Mouse (Mus musculus): ENCODE data around the gene A830031A19Rik.

A830031A19Rik gene

DNA sequence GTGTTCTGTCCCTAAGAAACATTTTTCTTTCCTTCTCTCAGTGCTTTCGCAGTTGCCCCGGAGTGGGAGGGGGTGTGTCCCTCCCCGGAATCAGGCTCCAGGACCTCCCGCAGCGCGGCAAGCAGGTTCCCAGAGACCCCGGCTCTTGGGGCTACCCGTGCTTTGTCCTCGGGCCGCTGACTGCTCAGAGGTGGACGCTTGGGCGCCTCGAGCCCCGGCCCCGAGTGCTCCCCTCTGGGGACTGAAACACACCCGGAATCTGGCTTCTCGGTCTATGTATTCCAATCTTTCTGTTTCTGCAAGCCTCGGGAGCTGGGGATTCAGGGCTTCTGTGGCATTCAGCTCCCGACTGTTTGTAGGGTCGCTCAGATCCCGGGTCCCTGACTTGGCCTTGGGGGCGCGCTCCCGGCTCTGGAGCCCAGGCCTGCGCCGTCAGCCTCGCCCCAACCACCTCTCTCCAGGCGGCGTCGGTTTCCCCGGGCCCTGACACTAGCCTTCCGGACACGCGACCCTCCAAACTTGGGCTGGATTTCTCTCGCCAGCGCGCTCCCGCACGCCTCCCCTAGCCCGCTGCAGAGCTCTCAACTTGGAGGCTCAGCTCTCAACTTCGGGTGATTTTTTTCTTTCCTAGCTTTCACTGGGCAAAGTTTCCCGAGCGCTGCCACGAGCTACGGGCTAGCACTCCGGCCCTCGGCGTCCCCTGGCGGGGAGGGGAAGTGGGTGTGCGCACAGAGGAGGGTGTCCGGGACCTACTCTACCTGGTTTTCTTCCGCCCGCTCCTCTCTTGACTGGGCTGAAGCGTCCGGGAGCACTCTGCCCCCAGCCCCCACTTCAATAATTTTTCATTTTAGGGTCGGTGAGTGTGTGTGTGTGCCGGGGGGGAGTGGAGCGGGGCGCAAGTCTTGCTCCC, 2.2 kb upstream of the A830031A19Rik start:
- WGBS = 1% methylated on average over 59 of the region's 59 CpGs

DNA sequence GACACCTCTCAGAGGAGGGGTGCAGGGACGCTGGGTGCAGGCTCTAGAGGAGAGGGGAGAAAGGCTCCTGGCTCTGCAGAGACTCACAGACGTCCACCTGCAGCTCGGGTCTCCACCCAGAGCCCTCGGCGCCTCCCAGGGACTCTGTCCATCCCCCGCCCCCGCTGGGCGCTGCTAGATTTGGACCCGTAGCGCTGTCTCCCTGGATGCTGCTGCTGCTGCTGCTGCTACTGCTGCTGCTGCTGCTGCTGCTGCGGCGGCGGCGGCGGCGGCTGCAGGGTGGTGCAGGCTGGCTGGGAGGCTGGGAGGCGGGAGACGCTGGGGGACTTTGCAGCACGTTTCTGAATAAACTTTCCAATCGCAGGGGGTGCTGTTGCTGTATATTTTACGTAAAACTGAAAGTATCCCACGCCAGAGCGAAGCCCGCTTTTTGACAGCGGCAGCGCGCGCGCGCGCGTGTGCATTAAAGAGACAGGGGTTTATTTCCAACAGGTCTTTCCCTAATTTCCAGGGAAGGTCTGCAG, 1.3 kb upstream of the A830031A19Rik start:
- WGBS = under 1% methylated on average over 32 of the region's 32 CpGs

DNA sequence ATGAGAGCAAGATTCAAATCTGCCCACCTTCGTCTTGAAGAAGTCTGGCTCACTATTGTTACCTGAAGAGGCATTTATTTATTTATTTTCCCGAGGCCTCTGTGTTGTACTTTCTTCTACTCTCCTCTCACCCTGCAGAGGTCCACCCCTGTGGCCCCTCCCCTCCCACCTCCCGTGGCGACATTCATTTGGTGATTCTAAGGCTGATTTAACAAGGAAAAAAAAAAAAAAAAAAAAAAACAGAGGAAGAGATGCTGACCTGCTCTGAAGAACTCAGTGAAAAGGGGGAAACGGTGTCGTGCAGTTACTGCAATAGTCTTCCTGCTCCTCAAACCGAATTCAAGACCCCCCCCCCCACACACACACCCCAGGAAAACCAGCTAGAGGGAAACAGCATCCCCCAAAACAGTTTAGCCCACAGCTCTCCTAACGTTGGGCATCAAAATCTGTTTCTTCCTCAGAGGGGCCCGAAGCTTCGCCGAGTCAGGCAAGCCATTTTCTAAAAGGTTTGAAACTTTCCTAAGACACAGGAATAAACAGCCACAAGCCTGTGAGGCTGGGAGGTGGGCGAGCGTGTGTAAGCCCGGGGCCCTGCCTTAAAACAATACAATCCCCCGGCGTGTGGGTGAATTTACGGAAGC, 752 bp upstream of the A830031A19Rik start:
- 1% methylated on average over 17 of the region's 17 CpGs for WGBS

DNA sequence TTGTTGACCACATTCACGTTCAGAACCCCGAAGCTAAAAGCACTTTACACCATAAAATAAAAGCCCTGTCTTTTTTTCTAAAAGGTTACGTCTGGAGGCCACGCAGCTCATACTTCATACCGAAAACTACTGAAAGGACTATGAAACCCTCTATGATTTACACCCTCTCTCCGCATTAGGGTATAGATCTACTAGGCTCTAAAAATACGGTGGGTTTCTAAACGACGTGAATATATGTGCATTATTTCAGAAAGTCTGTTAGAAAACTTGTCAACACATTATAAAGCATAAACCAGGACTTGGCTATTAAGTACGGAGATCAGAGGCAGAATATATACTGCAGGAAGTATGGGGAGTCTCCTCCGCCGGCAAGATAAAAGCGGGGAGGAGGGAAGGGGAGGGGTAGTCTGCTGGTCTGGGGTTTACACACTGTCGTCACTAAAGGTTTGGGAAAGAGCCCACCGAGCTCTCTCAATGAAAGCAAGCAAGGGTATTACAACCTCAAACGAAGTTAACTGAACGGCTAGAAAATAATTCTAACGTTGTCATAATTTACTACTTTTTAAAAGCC, 748 bp downstream of the A830031A19Rik start:
- 6% methylated on average over 18 of the region's 18 CpGs for WGBS

DNA sequence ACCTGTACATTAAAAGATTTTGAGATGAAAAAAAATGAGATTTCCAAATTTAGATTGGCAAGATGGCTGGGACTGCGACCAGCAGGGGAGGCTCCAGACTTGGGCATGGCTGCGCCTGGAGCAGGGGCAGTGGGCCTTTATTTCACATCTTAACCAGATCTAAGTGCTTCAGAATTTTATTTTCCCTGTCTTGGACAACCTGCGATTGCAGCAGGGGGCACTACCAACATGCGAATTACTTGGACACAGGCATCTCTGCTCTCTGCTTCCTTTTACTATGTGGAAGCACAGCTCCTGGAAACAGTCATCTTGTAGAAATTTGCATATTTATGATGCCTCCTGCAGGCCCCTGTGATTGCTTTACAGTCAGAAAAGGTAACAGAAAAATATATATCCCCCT, 9.5 kb downstream of the A830031A19Rik start:
- whole genome bisulfite sequencing = 30% methylated on average over 4 of the region's 4 CpGs

DNA sequence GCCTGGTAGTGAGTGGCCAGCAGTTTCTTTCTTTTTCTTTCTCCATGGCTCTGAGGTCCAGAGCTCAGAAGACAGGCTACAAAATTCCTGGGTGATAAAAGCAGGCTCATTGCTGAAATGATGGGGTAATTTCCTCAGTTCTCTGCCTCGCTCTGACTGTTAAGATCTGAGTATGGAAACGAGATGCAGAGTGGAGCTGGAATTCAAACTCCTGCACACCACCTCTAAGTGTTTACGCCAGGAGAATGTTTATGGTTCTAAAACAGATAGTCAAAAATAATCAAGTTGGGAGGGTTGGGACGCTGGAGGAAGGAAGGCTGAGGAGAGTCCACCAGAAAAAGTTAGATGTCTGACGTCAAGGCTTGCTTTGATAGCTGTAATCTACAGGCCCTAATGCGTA, 10.6 kb downstream of the A830031A19Rik start:
- 54% methylated on average over 6 of the region's 6 CpGs for WGBS

DNA sequence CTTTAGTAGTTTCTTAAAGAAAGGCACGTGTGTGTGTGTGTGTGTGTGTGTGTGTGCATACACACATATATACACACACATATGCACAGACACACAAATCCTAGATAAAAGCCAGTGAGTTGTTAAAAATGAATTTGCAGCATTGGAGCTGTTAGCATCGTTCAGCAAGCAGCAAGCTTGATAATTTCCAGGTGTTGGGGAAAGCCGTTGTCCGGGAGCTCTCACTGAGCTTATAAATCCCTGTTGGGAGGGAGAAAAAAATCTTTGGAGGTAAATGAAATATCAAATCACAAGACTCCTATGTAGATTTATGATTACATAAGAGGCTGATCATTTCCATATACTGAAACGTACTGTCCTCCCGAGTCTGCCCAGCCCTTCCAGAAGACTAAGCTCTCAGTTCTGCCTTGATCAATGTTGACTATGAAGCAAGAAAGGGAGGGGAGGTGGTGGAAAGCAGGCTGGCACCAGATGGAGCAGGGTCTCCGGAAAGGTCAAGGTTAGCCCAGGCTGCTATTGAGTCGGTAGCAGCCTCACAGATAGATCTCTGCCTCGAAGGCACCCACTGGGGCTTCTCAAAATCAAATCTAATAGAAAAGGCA, 12.3 kb downstream of the A830031A19Rik start:
- WGBS = 41% methylated on average over 9 of the region's 9 CpGs

DNA sequence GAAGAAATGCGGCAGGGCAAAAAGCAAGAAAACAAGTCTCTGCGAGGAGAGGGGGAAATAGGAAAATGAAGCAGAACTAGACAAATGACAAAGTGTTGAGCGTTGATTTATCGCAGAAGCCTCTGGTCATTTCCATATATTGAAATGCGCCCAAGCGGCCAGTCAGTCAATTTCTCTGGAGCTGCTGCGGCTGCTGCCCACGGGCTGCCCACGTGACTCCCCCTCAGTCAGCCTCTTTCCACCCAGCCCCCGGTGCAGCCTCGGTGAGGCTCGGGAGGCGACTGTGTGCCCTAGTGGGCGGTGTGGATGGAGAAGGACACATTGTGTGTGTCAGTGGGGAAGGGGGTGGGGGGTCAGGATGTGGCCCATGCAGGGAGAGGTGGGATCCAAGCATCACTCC, 13.0 kb downstream of the A830031A19Rik start:
- under 1% methylated on average over 14 of the region's 14 CpGs for WGBS

DNA sequence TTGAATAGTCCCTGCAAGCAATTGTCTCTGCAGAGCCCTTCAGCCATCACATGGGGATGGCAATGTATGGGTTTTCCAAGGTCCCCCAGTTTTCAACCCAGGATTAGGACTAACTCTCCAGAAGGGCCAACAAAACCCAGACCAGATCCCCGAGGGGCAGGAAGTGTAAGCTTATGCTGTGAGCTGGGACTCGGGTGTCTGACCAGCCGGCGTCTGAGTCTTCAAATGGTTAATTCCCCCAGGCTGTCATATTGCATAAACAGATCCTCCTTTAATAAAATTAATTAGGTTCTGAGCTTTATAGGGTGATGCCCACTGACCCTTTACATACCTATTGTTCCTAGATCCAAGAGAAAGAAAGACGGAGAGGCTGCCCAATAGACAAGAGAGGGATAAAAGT, 14.4 kb downstream of the A830031A19Rik start:
- whole genome bisulfite sequencing = 29% methylated on average over 5 of the region's 5 CpGs

DNA sequence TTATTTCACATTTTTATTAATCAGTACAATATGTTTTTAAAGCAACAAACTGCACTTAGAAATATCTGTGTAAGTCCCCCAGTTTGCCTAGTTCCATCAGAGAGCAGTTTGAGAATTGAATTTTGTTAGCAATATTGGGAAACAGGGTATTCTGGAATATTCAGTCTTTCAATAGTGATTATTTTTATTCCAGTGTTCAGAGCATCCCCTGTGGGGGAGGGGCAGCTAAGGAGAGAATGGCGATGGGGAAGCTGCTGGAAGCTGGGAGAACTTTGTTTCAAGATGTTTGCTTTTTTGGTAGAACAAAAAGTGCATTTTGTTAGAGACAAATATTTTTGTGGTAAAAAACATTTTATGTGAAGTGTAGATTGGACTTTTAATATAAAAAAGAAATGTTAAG, 15.7 kb downstream of the A830031A19Rik start:
- WGBS = 21% methylated on average over 1 of the region's 1 CpGs

DNA sequence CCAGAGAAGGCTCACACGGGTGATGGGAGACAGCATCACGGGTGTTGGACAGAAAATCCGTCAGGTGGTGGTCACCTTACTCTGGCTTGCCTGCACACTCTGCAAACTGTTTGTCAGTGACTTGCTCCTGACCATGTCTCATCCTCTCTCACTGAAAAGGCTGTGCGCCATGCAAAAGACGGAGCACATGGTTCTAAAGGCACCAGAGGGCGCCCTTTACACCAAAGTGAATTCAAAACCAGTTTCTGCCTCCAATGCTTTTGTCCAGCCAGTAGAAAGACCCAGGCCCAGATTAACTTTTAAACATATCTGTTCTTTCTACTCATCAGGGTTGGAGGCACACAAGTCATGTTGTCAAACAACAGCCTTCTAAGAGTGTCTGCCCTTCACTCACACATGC, 22.0 kb downstream of the A830031A19Rik start:
- 76% methylated on average over 6 of the region's 6 CpGs for WGBS

DNA sequence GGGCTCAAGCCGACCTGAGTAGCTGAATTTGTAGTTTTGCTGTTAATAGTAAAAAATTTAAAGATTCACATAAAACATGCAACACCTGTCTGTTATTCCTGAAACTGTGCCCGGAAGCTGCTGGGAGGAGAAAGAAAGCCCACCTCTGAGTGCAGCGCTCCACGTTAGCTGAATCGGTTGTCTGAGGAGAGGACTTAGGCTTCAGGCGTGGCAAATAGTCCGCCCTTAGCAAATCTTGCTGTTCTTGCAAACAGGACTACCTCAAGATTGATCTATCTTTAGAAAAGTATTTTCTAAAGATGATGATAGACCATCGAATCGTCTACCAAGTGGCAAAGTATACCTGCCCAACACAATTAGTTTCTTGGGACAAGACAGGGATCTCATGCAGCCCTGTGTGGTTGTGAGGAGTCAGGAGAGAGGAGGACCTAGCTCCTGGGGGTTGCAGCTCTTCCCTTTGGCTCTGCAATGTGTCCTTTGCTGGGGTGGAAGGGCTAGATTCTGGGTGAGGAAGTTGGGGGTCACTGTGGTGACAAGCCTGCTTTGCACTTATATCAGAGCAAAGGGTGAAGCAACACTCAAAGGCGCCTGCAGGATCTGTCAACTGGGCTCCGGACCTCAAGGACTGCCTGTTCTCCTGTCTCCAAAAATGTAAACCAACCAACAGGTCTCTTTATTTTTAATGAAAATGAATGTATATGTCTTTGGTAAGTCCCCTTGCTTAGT, 24.7 kb downstream of the A830031A19Rik start:
- WGBS = 74% methylated on average over 11 of the region's 11 CpGs

DNA sequence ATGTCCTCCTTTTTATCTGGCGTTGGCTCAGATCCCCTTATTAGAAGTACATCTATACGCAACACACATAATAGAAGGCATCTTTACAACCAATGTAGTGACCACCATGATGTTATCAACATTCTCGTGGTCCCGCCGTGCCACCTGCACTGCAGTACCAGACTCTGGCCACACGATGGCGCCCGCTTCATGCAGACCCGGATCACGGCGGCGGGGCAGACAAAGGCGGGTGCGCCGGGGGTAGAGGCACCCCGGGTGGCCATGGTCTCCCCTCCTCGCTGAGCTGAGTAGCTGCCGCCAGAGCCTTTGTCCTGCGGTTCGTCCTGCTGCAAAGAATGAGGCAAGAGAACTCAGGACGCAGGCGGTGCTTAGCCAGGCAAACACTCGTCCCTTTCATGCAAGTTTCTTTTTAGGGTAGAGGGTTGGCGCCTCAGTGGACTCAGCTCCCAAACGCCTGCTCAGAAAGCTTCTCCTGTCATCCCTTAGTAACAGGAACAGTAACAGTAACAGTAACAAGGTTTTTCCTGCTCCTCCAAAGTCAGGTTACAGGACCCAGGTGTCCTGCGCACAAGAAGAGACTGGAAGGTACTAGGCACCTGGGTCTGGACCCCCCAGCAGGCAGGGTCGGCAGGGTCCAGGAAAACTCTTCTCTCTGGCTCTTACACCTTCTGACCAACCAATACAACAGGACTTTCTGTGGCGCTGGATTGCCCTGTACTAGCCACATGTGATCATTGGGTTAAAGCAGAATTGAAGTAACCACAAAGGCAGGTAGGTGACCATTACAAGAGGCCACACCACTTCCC, 25.4 kb downstream of the A830031A19Rik start:
- WGBS = 5% methylated on average over 28 of the region's 28 CpGs

DNA sequence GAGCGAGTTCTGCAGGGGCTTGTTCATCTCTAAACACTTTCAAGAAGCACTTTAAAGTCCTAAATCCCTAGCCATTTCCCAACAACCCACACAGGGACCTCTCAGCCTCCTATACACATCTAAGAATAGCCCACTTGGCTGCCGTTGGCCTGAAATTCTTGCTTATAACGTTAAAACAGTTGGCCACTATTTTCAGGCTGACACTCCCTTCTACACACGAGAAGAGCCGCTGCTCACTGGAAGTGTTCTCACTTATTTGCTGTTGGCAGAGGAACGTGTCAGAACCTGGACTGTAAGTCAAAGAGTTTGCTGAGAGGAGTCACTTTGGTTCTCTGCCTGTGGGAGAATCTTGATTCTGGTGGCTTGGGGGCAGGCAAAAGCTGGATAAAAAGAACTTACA, 30.8 kb downstream of the A830031A19Rik start:
- 33% methylated on average over 6 of the region's 6 CpGs for WGBS

DNA sequence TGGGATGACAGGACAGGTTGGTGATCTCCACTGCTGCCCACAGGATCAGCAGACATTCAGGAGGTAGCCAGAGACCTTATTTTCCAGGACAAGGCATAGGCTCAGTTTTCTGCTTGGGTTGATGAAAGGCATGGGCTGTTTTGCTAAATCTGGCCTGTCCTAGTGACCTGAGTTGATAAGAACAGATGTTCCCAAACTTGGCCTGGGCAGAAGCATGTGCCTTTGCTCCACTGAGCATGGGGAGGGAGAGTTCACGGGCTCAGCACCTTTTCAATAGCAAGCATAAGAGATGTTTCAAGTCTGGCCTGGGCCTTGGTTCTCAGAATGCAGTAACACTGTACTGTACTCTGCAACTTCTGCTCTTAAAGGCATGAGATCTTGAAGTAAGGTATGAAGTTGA, 54.1 kb downstream of the A830031A19Rik start:
- 78% methylated on average over 1 of the region's 1 CpGs for WGBS

DNA sequence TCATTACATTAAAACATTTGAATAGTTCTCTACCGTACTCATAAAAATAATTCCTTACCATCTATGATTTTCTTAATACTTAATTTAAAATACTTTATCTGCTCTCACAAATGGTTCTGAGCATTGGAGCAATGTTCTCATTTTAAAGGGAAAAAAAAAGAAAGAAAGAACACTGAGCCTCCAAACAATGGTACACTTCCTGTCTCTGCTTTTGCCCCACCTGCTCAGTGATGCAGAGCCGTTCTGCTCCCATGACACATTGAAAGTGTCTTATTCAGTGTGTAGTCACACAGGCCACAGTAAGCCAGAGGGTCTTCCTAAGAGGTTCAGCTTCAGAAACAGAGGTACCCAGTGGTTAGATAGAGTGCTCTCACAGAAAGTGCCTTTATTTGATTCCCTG, 56.1 kb downstream of the A830031A19Rik start:
- 71% methylated on average over 2 of the region's 2 CpGs for WGBS

DNA sequence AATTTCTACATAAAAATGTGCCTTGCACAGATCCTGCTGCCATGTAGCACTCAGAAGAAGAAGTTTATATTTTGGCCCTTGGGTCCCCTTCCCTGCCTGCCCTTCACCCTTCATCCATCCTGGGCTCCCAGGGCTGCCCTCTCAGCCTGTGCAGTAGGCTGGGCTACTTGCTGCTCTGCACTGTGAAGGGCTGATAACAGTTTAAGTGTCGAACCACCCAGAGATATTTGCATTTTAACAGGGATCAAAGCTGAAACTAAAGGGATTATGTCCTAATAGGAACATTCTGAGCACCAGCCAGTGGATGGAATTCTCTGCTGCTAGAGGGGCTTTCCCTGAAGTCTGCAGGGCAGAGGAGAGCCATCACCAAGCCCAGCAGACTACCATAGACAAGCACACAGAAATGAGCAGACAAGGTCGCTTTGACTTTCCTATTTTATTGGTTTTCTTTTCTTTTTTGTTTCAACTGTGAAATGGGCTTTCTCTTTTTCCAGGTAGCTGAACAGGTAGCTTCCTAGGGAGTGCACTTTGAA, 58.1 kb downstream of the A830031A19Rik start:
- 58% methylated on average over 2 of the region's 2 CpGs for WGBS

DNA sequence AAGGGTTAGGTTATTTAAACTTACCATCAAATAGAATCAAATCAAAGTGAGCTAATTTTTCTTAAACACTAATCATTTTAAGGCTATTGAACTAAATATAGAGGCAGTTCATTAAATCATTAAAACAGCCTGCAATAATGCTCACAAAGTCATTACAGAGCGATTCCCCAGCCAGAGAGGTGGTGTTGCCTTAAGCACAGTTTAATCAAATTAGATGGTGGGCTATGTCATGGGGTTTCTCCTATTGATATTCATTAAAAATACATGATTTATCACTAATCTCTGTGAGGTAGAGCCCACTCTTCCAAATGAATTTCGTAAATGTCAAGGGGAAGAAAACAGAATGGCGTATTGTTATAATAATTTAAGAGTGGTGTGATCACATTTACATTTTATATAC, 58.8 kb downstream of the A830031A19Rik start:
- WGBS = 92% methylated on average over 3 of the region's 3 CpGs

DNA sequence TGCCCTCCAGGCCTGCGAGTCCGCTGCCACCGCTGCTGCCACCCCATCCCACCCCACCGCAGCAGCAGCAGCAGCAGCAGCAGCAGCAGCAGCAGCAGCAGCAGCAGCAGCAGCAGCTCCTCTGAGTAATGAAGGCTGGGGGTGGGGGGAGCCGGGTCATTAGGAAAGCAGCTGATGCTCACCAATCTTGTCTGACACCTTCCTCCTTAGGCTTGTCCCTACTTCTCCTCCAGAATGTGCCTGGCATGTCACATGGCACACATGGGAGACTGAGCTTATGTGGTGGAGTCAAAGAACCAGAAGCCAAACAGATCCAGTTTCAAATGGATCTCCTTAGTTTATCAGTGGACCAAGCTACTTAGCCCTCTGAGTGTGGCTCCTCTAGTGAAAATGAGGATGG, 60.2 kb downstream of the A830031A19Rik start:
- WGBS = 90% methylated on average over 5 of the region's 5 CpGs

DNA sequence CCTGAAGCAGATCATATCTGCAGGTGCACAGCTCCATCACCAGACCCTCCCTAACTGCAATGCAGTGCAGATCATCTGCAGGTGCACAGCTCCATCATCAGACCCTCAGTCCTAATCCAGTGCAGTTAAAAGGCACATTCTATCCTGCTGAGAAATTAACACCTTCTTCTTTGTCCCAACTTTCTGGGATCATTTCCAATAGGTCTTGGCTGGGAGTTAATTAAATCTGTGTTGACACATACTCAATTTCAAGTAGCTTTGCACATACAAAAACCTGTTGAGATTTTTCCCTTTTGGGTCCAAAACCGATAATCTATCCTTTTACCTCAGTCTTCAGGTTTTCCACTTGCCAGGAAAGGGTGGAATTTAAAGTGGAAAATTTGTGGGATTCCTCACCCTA, 62.6 kb downstream of the A830031A19Rik start:
- WGBS = 56% methylated on average over 1 of the region's 1 CpGs

Data from cerebral cortex, adult 2 months (tissue).